In genomic region chr10:115520200-115521080, GRCm38 (mm10) we compare ENCODE assay signal across 13 mouse cellular contexts. TPM values are rescaled to one million over a fixed set of nuclear protein-coding genes. Genes with fewer than 3 reads are reported as not detected.
DNase-seq lines count a peak whose midpoint lies in the region; ATAC-seq and TF ChIP-seq lines count a peak whose summit lies in the region.
"Had no signal": no experiment of that assay in that cellular context is flagged by ENCODE, and none has a peak within 500 bp of the region (broad histone marks: within the 10 kb centered on the region; RNA-seq: fewer than 3 reads in every experiment).

No protein-coding gene starts in this region.

- no peaks in the 10 kb centered on the region for H3K4me1 ChIP-seq in forebrain, embryonic 11.5 days (replicated peaks; ENCODE audit: control insufficient read depth, insufficient read depth, low read length)
- H3K4me1 ChIP-seq in forebrain, embryonic 12.5 days = peaks cover 12% of the 10 kb centered on the region
- H3K4me1 ChIP-seq in hindbrain, embryonic 15.5 days (replicated peaks) = 0 out of 2 replicates have a peak, but pooled peaks cover 3% of the 10 kb centered on the region
- peaks cover 9% of the 10 kb centered on the region; the same call in 1 of the 2 replicates for H3K4me1 ChIP-seq in neural tube, embryonic 11.5 days (ENCODE audit: control insufficient read depth, insufficient read depth, low read length)
- no peaks in the 10 kb centered on the region for H3K4me1 ChIP-seq in liver, postnatal 0 days (ENCODE audit: insufficient read depth)
- H3K4me1 ChIP-seq: liver, embryonic 13.5 days had no signal

- no peaks in the 10 kb centered on the region for H3K9me3 ChIP-seq in forebrain, embryonic 11.5 days (ENCODE audit: control insufficient read depth, low read length)
- H3K9me3 ChIP-seq in forebrain, embryonic 12.5 days = no peaks in the 10 kb centered on the region
- H3K9me3 ChIP-seq in hindbrain, embryonic 15.5 days = no peaks in the 10 kb centered on the region
- no peaks in the 10 kb centered on the region for H3K9me3 ChIP-seq in neural tube, embryonic 11.5 days (ENCODE audit: control insufficient read depth, low read length)
- H3K9me3 ChIP-seq in liver, postnatal 0 days (ENCODE audit: low read length) = no peaks in the 10 kb centered on the region
- H3K9me3 ChIP-seq: liver, embryonic 13.5 days had no signal

- H3K4me2 ChIP-seq in forebrain, embryonic 11.5 days (ENCODE audit: low read depth, low read length, severe bottlenecking) = no peak overlapping the region
- H3K4me2 ChIP-seq in forebrain, embryonic 12.5 days = no peak overlapping the region
- peak overlapping the region; percentile 25; the same call in 1 of the 2 replicates for H3K4me2 ChIP-seq in hindbrain, embryonic 15.5 days
- H3K4me2 ChIP-seq in neural tube, embryonic 11.5 days (ENCODE audit: low read depth) = peak overlapping the region; percentile 6; the same call in 1 of the 2 replicates
- H3K4me2 ChIP-seq in liver, postnatal 0 days (ENCODE audit: low read depth, low read length) = no peak overlapping the region
- H3K4me2 ChIP-seq: liver, embryonic 13.5 days had no signal

- H3K27ac ChIP-seq in forebrain, embryonic 11.5 days (ENCODE audit: low read depth, low read length) = no peak overlapping the region
- no peak overlapping the region for H3K27ac ChIP-seq in forebrain, embryonic 12.5 days
- H3K27ac ChIP-seq in hindbrain, embryonic 15.5 days (replicated peaks) = no peak overlapping the region
- H3K27ac ChIP-seq in neural tube, embryonic 11.5 days (ENCODE audit: low read depth, low read length) = no peak overlapping the region
- H3K27ac ChIP-seq in liver, postnatal 0 days (ENCODE audit: low read depth) = no peak overlapping the region
- H3K27ac ChIP-seq: liver, embryonic 13.5 days had no signal

- no peak for TF ChIP-seq CTCF in liver, postnatal 0 days (IDR thresholded peaks at IDR 0.05; ENCODE audit: low read depth)

- H3K36me3 ChIP-seq in forebrain, embryonic 11.5 days (ENCODE audit: control insufficient read depth, insufficient read depth, low read length) = no peaks in the 10 kb centered on the region
- no peaks in the 10 kb centered on the region for H3K36me3 ChIP-seq in forebrain, embryonic 12.5 days (replicated peaks)
- no peaks in the 10 kb centered on the region for H3K36me3 ChIP-seq in hindbrain, embryonic 15.5 days
- no peaks in the 10 kb centered on the region for H3K36me3 ChIP-seq in neural tube, embryonic 11.5 days (ENCODE audit: control insufficient read depth, insufficient read depth, low read length)
- H3K36me3 ChIP-seq in liver, postnatal 0 days (replicated peaks; ENCODE audit: insufficient read depth, low read length) = no peaks in the 10 kb centered on the region
- H3K36me3 ChIP-seq: liver, embryonic 13.5 days had no signal

- H3K4me3 ChIP-seq in forebrain, embryonic 11.5 days (ENCODE audit: low read depth, low read length) = no peak overlapping the region
- H3K4me3 ChIP-seq in forebrain, embryonic 12.5 days (replicated peaks) = no peak overlapping the region
- no peak overlapping the region for H3K4me3 ChIP-seq in hindbrain, embryonic 15.5 days
- H3K4me3 ChIP-seq in neural tube, embryonic 11.5 days (ENCODE audit: low read depth, low read length) = no peak overlapping the region
- no peak overlapping the region for H3K4me3 ChIP-seq in liver, postnatal 0 days (ENCODE audit: low read depth, low read length)
- H3K4me3 ChIP-seq: liver, embryonic 13.5 days had no signal

- DNase-seq in forebrain, embryonic 11.5 days (ENCODE audit: low spot score) = peak; percentile 56
- peak; percentile 25 for DNase-seq in embryo, embryonic 9.5 days (ENCODE audit: extremely low spot score)
- peak; percentile 39 for DNase-seq in neural tube, embryonic 11.5 days (ENCODE audit: low spot score)
- no peak for DNase-seq in cerebellum, adult 11 months
- DNase-seq in liver, postnatal 0 days = no peak
- no peak for DNase-seq in cerebellum, postnatal 14 days
- DNase-seq: adrenal gland, postnatal 14 days; cerebellum, adult 2 months; liver, embryonic 13.5 days; thymus, postnatal 14 days had no signal

- 27% methylated on average over 17 of the region's 17 CpGs for WGBS in forebrain, embryonic 11.5 days
- 24% methylated on average over 17 of the region's 17 CpGs for WGBS in forebrain, embryonic 12.5 days
- 37% methylated on average over 17 of the region's 17 CpGs for WGBS in hindbrain, embryonic 15.5 days
- 34% methylated on average over 17 of the region's 17 CpGs for WGBS in neural tube, embryonic 11.5 days
- 67% methylated on average over 17 of the region's 17 CpGs for WGBS in liver, postnatal 0 days (ENCODE audit: insufficient replicate concordance)

- H3K27me3 ChIP-seq in forebrain, embryonic 11.5 days (ENCODE audit: control insufficient read depth, insufficient read depth, low read length) = peaks cover 14% of the 10 kb centered on the region
- H3K27me3 ChIP-seq in forebrain, embryonic 12.5 days = peaks cover 59% of the 10 kb centered on the region
- no peaks in the 10 kb centered on the region for H3K27me3 ChIP-seq in hindbrain, embryonic 15.5 days
- H3K27me3 ChIP-seq in neural tube, embryonic 11.5 days (ENCODE audit: control insufficient read depth, insufficient read depth, low read length) = no peaks in the 10 kb centered on the region
- no peaks in the 10 kb centered on the region for H3K27me3 ChIP-seq in liver, postnatal 0 days (ENCODE audit: insufficient read depth, low read length)
- H3K27me3 ChIP-seq: liver, embryonic 13.5 days had no signal

- no peak for TF ChIP-seq EP300 in liver, postnatal 0 days (IDR thresholded peaks at IDR 0.05; ENCODE audit: low read depth)

- peak; percentile 40; the same call in 1 of the 2 replicates for ATAC-seq in forebrain, embryonic 11.5 days (replicated peaks; ENCODE audit: low FRiP score)
- ATAC-seq in forebrain, embryonic 12.5 days (ENCODE audit: low FRiP score) = no peak
- ATAC-seq in hindbrain, embryonic 15.5 days (ENCODE audit: low FRiP score, low read depth) = no peak
- ATAC-seq in neural tube, embryonic 11.5 days (ENCODE audit: insufficient read depth, low FRiP score, low TSS enrichment) = peak; percentile 52; the same call in 1 of the 2 replicates
- ATAC-seq in liver, postnatal 0 days = no peak
- ATAC-seq: forebrain, embryonic 14.5 days had no signal

- no peak overlapping the region for H3K9ac ChIP-seq in forebrain, embryonic 11.5 days (ENCODE audit: low read length)
- no peak overlapping the region for H3K9ac ChIP-seq in forebrain, embryonic 12.5 days
- no peak overlapping the region for H3K9ac ChIP-seq in hindbrain, embryonic 15.5 days
- H3K9ac ChIP-seq in neural tube, embryonic 11.5 days (ENCODE audit: low read length) = no peak overlapping the region
- H3K9ac ChIP-seq in liver, postnatal 0 days (replicated peaks) = no peak overlapping the region
- H3K9ac ChIP-seq: liver, embryonic 13.5 days had no signal

RNA-seq across cellular contexts. Expression of gene A930009A15Rik, which starts 49.3 kb away (rescaled TPM):
- polyA plus RNA-seq in forebrain, embryonic 11.5 days (2014; fragmentation: Nextera tagmentation; extraction: Ambion mirVana) = not detected in 2 replicates
- polyA plus RNA-seq in forebrain, embryonic 12.5 days (2016; fragmentation: Nextera tagmentation; extraction: Ambion mirVana) = not detected in 2 replicates
- 0.40 and 0.69 TPM in 2 replicates for polyA plus RNA-seq in hindbrain, embryonic 15.5 days (2015; fragmentation: Nextera tagmentation; extraction: Ambion mirVana)
- polyA plus RNA-seq in neural tube, embryonic 11.5 days (2014; fragmentation: Nextera tagmentation; extraction: Ambion mirVana) = 0.49 TPM in 1 of 2 replicates, not detected in the other
- 0.25 and 0.56 TPM in 2 replicates for polyA plus RNA-seq in liver, postnatal 0 days (2015; fragmentation: Nextera tagmentation; extraction: Ambion mirVana)
- polyA plus RNA-seq: forebrain, embryonic 14.5 days; liver, embryonic 13.5 days had no signal

Comparison
In these comparisons a context has a peak if more than half of its experiments do, and no peak if none do; other contexts are left out.
1. ATAC-seq: peak in forebrain, embryonic 11.5 days (single experiment) and neural tube, embryonic 11.5 days (single experiment); none in forebrain, embryonic 12.5 days (single experiment), hindbrain, embryonic 15.5 days (single experiment) and liver, postnatal 0 days (single experiment).
2. DNase-seq: peak in forebrain, embryonic 11.5 days (single experiment), embryo, embryonic 9.5 days (single experiment) and neural tube, embryonic 11.5 days (single experiment); none in cerebellum, adult 11 months (single experiment), liver, postnatal 0 days (single experiment) and cerebellum, postnatal 14 days (0 of 2).
3. H3K4me2 ChIP-seq: peak in hindbrain, embryonic 15.5 days (single experiment) and neural tube, embryonic 11.5 days (single experiment); none in forebrain, embryonic 11.5 days (single experiment), forebrain, embryonic 12.5 days (single experiment) and liver, postnatal 0 days (single experiment).